Mouse (Mus musculus): ENCODE data around the gene Cops7b. TPM values are rescaled to one million over a fixed set of nuclear protein-coding genes. Genes with fewer than 3 reads are reported as not detected.
"Not testable (repeated sequence)": the region's sequence is repeated elsewhere in the genome, so short reads cannot be mapped to it uniquely, and the experiment has no call there.

Cops7b gene
- polyA plus RNA-seq (2015; fragmentation: Nextera tagmentation; extraction: Ambion mirVana) = 59.7 and 64.6 TPM in 2 replicates

GRCm38 (mm10) chr1:86582451-86583096 lies at the start of gene Cops7b, which contains the start of gene Pde6d:
Gene Cops7b, plus strand, starts transcription at chr1:86582904.
Gene Pde6d, minus strand, starts transcription at chr1:86582629.
- Histone ChIP-seq H3K27me3 (replicated peaks; ENCODE audit: control insufficient read depth, insufficient read depth, low read length) (no peaks in the 10 kb centered on the region), H3K4me2 (ENCODE audit: low read length) (peak within 1 kb of the TSS; percentile 56)

DNA sequence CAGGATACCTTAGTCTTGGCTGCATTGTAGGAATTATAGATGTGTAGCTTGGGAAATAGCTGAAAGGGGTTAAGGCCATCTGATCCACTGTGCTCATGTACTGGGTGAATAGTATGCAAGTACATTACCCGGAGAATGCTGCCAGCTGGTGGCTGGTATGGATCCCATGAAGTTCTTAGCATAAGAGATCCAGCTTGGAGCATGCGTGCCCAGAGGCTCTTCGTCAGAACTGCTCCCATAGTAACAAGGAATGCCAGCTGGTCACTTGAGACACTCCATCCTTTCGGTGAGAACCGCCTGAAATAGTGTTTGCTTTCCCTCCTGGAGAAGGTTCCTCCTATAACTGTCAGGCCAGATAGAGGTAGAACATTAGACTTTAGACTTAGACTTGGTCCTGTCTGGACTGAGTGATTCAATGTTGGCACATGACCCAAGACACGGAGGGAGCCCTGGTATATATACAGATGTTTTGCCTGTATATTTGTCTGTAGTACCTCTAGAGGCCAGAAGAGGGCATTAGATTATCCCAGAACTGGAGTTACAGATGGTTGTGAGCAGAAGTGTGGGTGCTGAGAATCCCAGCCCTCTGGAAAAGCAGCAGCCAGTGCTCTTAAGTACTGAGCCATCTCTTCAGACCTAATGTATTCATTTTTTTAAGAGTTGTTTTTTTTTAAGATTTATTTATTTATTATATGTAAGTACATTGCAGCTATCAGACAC lies 49.1 kb upstream of the Cops7b start:
- H3K9ac ChIP-seq (replicated peaks; ENCODE audit: low read depth, low read length) = no peak overlapping the region
- H3K27me3 ChIP-seq (replicated peaks; ENCODE audit: control insufficient read depth, insufficient read depth, low read length) = no peaks in the 10 kb centered on the region
- H3K36me3 ChIP-seq (ENCODE audit: control insufficient read depth, insufficient read depth) = peaks cover 13% of the 10 kb centered on the region
- 73% methylated on average over 6 of the region's 6 CpGs for WGBS
- peaks cover 37% of the 10 kb centered on the region for H3K4me1 ChIP-seq (replicated peaks; ENCODE audit: control insufficient read depth, insufficient read depth, low read length)
- H3K4me2 ChIP-seq (ENCODE audit: low read length) = no peak overlapping the region
- 0 out of 2 replicates have a peak overlapping the region, but pooled peaks have one; percentile 20 for H3K27ac ChIP-seq (ENCODE audit: low read length)
- H3K9me3 ChIP-seq (ENCODE audit: control insufficient read depth, low read length) = no peaks in the 10 kb centered on the region
- ATAC-seq = 0 out of 2 replicates have a peak, but pooled peaks have one; percentile 5
- no peak overlapping the region for H3K4me3 ChIP-seq (replicated peaks; ENCODE audit: low read length)

More at GRCm38 (mm10) chr1:86582451-86583096, at the start of gene Cops7b, which contains the start of gene Pde6d:
- Histone ChIP-seq H3K9me3 (ENCODE audit: control insufficient read depth, low read length) (no peaks in the 10 kb centered on the region), H3K4me1 (replicated peaks; ENCODE audit: control insufficient read depth, insufficient read depth, low read length) (peaks cover 17% of the 10 kb centered on the region), H3K9ac (replicated peaks; ENCODE audit: low read depth, low read length) (peak within 1 kb of the TSS; percentile 94), H3K36me3 (ENCODE audit: control insufficient read depth, insufficient read depth) (no peaks in the 10 kb centered on the region), H3K27ac (ENCODE audit: low read length) (peak within 1 kb of the TSS; percentile 57; the same call in 1 of the 2 replicates), H3K4me3 (replicated peaks; ENCODE audit: low read length) (peak within 1 kb of the TSS; percentile 90)
- WGBS = under 1% methylated on average over 26 of the region's 26 CpGs
- ATAC-seq = peak; percentile 98

- no peak overlapping the region for H3K9ac ChIP-seq (replicated peaks; ENCODE audit: low read depth, low read length)
- H3K4me2 ChIP-seq (ENCODE audit: low read length) = no peak overlapping the region
- ATAC-seq = no peak
- H3K27me3 ChIP-seq (replicated peaks; ENCODE audit: control insufficient read depth, insufficient read depth, low read length) = no peaks in the 10 kb centered on the region
- no peak overlapping the region for H3K27ac ChIP-seq (ENCODE audit: low read length)
- no peak overlapping the region for H3K4me3 ChIP-seq (replicated peaks; ENCODE audit: low read length)
- WGBS = 61% methylated on average over 3 of the region's 3 CpGs
- H3K36me3 ChIP-seq (ENCODE audit: control insufficient read depth, insufficient read depth) = peaks cover 14% of the 10 kb centered on the region
- no peaks in the 10 kb centered on the region for H3K9me3 ChIP-seq (ENCODE audit: control insufficient read depth, low read length)
- peaks cover 3% of the 10 kb centered on the region; the same call in 1 of the 2 replicates for H3K4me1 ChIP-seq (replicated peaks; ENCODE audit: control insufficient read depth, insufficient read depth, low read length)
Observed at GRCm38 (mm10) chr1:86538383-86538782, 44.3 kb upstream of the Cops7b start.

DNA sequence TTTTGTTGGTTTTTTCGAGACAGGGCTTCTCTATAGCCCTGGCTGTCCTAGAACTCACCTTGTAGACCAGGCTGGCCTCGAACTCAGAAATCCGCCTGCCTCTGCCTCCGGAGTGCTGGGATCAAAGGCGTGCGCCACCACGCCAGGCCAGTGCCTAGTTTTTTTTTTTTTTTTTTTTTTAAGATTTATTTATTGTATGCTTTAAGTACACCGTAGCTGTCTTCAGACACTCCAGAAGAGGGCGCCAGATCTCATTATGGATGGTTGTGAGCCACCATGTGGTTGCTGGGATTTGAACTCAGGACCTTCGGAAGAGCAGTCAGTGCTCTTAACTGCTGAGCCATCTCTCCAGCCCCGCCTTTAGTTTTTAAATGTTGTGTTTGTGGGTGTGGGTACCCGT lies 43.1 kb upstream of the Cops7b start:
- not testable (repeated sequence) for ATAC-seq

DNA sequence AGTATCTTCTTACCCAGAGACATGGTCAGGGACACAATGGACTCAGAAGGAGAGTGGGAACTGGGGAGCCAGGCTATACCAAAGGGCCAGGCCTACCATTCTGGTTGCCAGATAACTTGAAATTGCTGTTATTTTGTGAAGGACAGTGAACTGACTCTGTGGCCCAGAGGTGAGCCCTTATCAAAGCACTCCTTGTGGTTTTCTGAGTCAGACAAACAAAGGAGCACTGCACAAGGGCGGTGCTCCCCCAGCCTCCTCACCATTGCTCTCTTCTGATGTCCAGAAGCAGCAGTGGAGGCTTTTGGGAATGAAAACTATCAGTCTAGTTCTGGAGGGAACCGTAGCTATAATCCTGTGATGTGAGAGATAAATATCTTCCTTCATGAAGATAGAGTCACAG lies 40.1 kb upstream of the Cops7b start:
- ATAC-seq = no peak
- Histone ChIP-seq H3K27me3 (replicated peaks; ENCODE audit: control insufficient read depth, insufficient read depth, low read length) (no peaks in the 10 kb centered on the region), H3K36me3 (ENCODE audit: control insufficient read depth, insufficient read depth) (peaks cover 20% of the 10 kb centered on the region), H3K4me3 (replicated peaks; ENCODE audit: low read length) (no peak overlapping the region), H3K27ac (ENCODE audit: low read length) (no peak overlapping the region), H3K4me2 (ENCODE audit: low read length) (no peak overlapping the region), H3K9ac (replicated peaks; ENCODE audit: low read depth, low read length) (no peak overlapping the region), H3K4me1 (replicated peaks; ENCODE audit: control insufficient read depth, insufficient read depth, low read length) (no peaks in the 10 kb centered on the region), H3K9me3 (ENCODE audit: control insufficient read depth, low read length) (no peaks in the 10 kb centered on the region)
- 95% methylated on average over 2 of the region's 2 CpGs for WGBS

More for the DNA sequence above, 43.1 kb upstream of the Cops7b start:
- H3K9me3 ChIP-seq (ENCODE audit: control insufficient read depth, low read length); H3K4me3 ChIP-seq (replicated peaks; ENCODE audit: low read length); H3K27ac ChIP-seq (ENCODE audit: low read length); H3K4me1 ChIP-seq (replicated peaks; ENCODE audit: control insufficient read depth, insufficient read depth, low read length); H3K27me3 ChIP-seq (replicated peaks; ENCODE audit: control insufficient read depth, insufficient read depth, low read length); H3K9ac ChIP-seq (replicated peaks; ENCODE audit: low read depth, low read length); H3K4me2 ChIP-seq (ENCODE audit: low read length): not testable (repeated sequence)
- WGBS = 91% methylated on average over 12 of the region's 12 CpGs
- H3K36me3 ChIP-seq (ENCODE audit: control insufficient read depth, insufficient read depth) = peaks cover 12% of the 10 kb centered on the region

GRCm38 (mm10) chr1:86546797-86547196 lies 35.9 kb upstream of the Cops7b start:
- no peak overlapping the region for H3K4me3 ChIP-seq (replicated peaks; ENCODE audit: low read length)
- H3K4me1 ChIP-seq (replicated peaks; ENCODE audit: control insufficient read depth, insufficient read depth, low read length) = no peaks in the 10 kb centered on the region
- no peaks in the 10 kb centered on the region for H3K27me3 ChIP-seq (replicated peaks; ENCODE audit: control insufficient read depth, insufficient read depth, low read length)
- no peak overlapping the region for H3K27ac ChIP-seq (ENCODE audit: low read length)
- peaks cover 20% of the 10 kb centered on the region for H3K36me3 ChIP-seq (ENCODE audit: control insufficient read depth, insufficient read depth)
- no peak for ATAC-seq
- no peak overlapping the region for H3K9ac ChIP-seq (replicated peaks; ENCODE audit: low read depth, low read length)
- H3K4me2 ChIP-seq (ENCODE audit: low read length) = no peak overlapping the region
- WGBS = 15% methylated on average over 3 of the region's 3 CpGs
- no peaks in the 10 kb centered on the region for H3K9me3 ChIP-seq (ENCODE audit: control insufficient read depth, low read length)

GRCm38 (mm10) chr1:86551299-86551698 lies 31.4 kb upstream of the Cops7b start:
- Histone ChIP-seq H3K27me3 (replicated peaks; ENCODE audit: control insufficient read depth, insufficient read depth, low read length) (no peaks in the 10 kb centered on the region), H3K36me3 (ENCODE audit: control insufficient read depth, insufficient read depth) (peaks cover 2% of the 10 kb centered on the region; the same call in 1 of the 2 replicates), H3K4me2 (ENCODE audit: low read length) (no peak overlapping the region), H3K4me1 (replicated peaks; ENCODE audit: control insufficient read depth, insufficient read depth, low read length) (no peaks in the 10 kb centered on the region), H3K9ac (replicated peaks; ENCODE audit: low read depth, low read length) (no peak overlapping the region), H3K27ac (ENCODE audit: low read length) (no peak overlapping the region), H3K9me3 (ENCODE audit: control insufficient read depth, low read length) (no peaks in the 10 kb centered on the region), H3K4me3 (replicated peaks; ENCODE audit: low read length) (no peak overlapping the region)
- ATAC-seq = no peak
- 78% methylated on average over 4 of the region's 4 CpGs for WGBS

- H3K9me3 ChIP-seq (ENCODE audit: control insufficient read depth, low read length) = no peaks in the 10 kb centered on the region
- no peak for ATAC-seq
- H3K4me2 ChIP-seq (ENCODE audit: low read length) = no peak overlapping the region
- H3K27me3 ChIP-seq (replicated peaks; ENCODE audit: control insufficient read depth, insufficient read depth, low read length) = no peaks in the 10 kb centered on the region
- no peak overlapping the region for H3K4me3 ChIP-seq (replicated peaks; ENCODE audit: low read length)
- WGBS = 25% methylated on average over 2 of the region's 2 CpGs
- H3K36me3 ChIP-seq (ENCODE audit: control insufficient read depth, insufficient read depth) = peaks cover 2% of the 10 kb centered on the region; the same call in 1 of the 2 replicates
- H3K4me1 ChIP-seq (replicated peaks; ENCODE audit: control insufficient read depth, insufficient read depth, low read length) = no peaks in the 10 kb centered on the region
- no peak overlapping the region for H3K9ac ChIP-seq (replicated peaks; ENCODE audit: low read depth, low read length)
- no peak overlapping the region for H3K27ac ChIP-seq (ENCODE audit: low read length)
Observed at GRCm38 (mm10) chr1:86551877-86552276, 30.8 kb upstream of the Cops7b start.

DNA sequence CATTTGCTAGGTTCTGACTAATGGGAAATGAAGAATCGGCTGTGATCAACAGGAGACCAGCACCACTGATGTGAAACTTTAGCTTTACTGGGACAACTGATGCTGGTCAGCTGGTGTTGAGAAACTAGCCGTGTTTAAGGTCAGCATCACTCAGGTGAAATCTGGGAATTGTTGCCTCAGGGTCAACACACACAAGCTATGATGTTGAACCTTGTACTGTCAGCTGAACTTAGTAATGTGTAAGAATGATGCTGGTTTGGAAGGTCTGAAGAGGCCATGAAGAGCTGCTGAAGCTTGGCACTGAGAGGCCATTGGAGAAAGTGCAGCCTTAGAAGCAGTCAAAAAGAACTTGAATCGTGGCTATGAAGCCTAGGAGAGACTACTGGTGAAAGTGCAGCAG lies 27.0 kb upstream of the Cops7b start:
- Histone ChIP-seq H3K36me3 (ENCODE audit: control insufficient read depth, insufficient read depth) (no peaks in the 10 kb centered on the region), H3K27me3 (replicated peaks; ENCODE audit: control insufficient read depth, insufficient read depth, low read length) (no peaks in the 10 kb centered on the region), H3K4me3 (replicated peaks; ENCODE audit: low read length) (no peak overlapping the region), H3K9me3 (ENCODE audit: control insufficient read depth, low read length) (no peaks in the 10 kb centered on the region), H3K4me2 (ENCODE audit: low read length) (no peak overlapping the region), H3K9ac (replicated peaks; ENCODE audit: low read depth, low read length) (no peak overlapping the region), H3K27ac (ENCODE audit: low read length) (no peak overlapping the region), H3K4me1 (replicated peaks; ENCODE audit: control insufficient read depth, insufficient read depth, low read length) (no peaks in the 10 kb centered on the region)
- no peak for ATAC-seq
- WGBS = 77% methylated on average over 3 of the region's 3 CpGs

Measured in forebrain, embryonic 16.5 days (tissue).